Mouse (Mus musculus) heart, postnatal 0 days (tissue): ENCODE results near the gene Pdlim1.

Experiments
- CTCF ChIP-seq: IDR thresholded peaks from 2 replicates; pipeline ENCODE4 v1.5.1; 2016; ENCODE audit warnings: antibody characterized with exemption, control low read depth, low read depth
- EP300 ChIP-seq: IDR thresholded peaks from 2 replicates; pipeline ENCODE4 v1.6.1; 2016; ENCODE audit warnings: antibody characterized with exemption, low read depth

DNA sequence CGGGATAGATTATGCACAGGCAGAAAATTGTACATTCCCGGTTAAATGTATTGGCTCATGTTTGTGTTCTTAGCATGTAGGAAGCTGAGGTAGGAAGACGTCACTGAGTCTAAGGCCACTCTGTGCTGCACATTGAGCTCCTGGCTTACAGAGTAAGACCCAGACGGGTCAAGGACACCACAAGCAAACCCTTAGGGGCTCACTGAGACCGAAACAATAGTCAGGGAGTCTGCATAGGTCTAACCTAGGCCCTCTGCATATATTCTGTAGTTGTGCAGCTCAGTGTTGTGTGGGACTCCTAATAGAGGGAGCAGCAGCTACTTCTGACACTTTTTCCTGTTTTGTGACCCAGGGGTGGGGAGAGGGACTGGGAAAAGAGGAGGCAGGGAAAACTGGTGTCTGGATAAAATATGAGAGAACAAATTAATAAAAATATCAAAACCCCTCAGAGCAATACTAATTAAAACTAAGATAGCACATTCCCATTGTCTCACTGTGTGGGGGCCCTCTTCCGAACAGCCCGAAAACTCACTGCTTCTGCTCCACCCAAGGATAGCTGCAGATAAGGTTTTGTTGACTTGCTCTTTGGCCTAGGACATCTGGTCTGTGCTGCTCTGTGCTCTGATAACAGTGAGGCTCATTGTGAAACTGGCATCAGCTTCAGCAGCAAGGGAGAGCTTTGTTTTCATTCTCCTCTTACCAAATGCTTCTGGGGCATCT lies 25.6 kb upstream of the Pdlim1 start:
- TF ChIP-seq CTCF = no peak
- no peak for TF ChIP-seq EP300
